8 mouse cellular contexts compared by ENCODE assay signal in the genomic region with DNA sequence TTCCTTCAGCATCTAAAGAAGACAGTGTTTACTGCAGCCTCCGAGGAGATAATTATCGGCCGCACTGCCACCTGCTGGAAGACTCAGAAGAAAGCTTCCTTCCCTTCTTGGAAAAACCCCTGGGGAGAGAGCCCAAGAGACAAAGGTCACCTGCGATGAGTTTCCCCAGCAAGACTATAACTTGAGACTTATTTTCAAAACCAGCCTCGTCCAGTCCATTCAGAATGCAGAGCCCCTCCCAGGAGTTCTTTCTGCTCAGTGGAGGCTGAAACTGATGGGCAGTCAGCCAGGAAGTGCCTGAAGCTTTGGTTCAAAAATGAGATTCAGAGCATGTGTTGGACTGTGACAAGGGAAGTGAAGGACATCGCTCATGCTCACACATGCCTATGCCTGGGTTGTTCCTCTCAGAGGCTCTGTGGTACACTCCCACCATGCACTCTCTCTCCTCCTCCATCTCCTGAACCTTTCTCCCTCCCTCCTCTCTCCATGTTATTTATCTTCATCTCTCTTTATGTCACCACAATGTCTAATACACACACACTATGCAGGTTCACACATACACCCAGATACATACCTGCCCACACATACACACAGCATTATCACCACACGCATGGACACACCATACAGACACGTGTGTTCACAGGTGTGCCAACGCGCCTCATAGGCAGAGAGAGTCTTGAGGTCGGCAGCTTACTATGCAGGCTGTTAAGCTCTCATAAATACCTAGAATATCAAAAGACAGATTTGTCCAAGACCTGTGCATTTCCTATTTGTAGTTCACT.
DNase-seq lines count a peak whose midpoint lies in the region; ATAC-seq and TF ChIP-seq lines count a peak whose summit lies in the region.

No protein-coding gene starts in this region.

- no peak for TF ChIP-seq EP300 in liver, postnatal 0 days (IDR thresholded peaks at IDR 0.05; ENCODE audit: low read depth)

- H3K9me3 ChIP-seq in liver, postnatal 0 days (ENCODE audit: low read length), result no peaks in the 10 kb centered on the region
- no peaks in the 10 kb centered on the region for H3K9me3 ChIP-seq in limb, embryonic 14.5 days (ENCODE audit: control insufficient read depth, low read length)

- TF ChIP-seq CTCF in liver, postnatal 0 days (IDR thresholded peaks at IDR 0.05; ENCODE audit: low read depth), result peak; percentile 46
- TF ChIP-seq CTCF in cortical plate, adult 2 months (IDR thresholded peaks at IDR 0.05; ENCODE audit: extremely low read depth, insufficient read depth, low read length), result peak; percentile 39; the same call in 1 of the 2 replicates

- no peak for TF ChIP-seq POLR2A in cortical plate, adult 2 months (IDR thresholded peaks at IDR 0.05; ENCODE audit: extremely low read depth, insufficient read depth, low read length)
- no peak for TF ChIP-seq POLR2A in limb, embryonic 14.5 days (IDR thresholded peaks at IDR 0.05; ENCODE audit: borderline replicate concordance, extremely low read depth, insufficient read depth, insufficient read length)

- peak; percentile 17 for DNase-seq in liver, postnatal 0 days
- DNase-seq in liver, result no peak
- peak; percentile 42 for DNase-seq in heart, adult 8-10 months (ENCODE audit: low spot score)
- DNase-seq in kidney, adult 18-20 months, result peak; percentile 65
- DNase-seq in limb, embryonic 14.5 days (ENCODE audit: low spot score), result peak; percentile 36
- peak; percentile 21 for DNase-seq in ovary, adult 18-20 months (ENCODE audit: low spot score)
- DNase-seq in urinary bladder, postnatal 25 days (ENCODE audit: low spot score), result peak; percentile 56

- no peak overlapping the region for H3K4me3 ChIP-seq in liver, postnatal 0 days (ENCODE audit: low read depth, low read length)
- no peak overlapping the region for H3K4me3 ChIP-seq in cortical plate, adult 2 months (ENCODE audit: insufficient read depth, low read length)
- H3K4me3 ChIP-seq in limb, embryonic 14.5 days (replicated peaks; ENCODE audit: low read length), result no peak overlapping the region

- H3K4me2 ChIP-seq in liver, postnatal 0 days (ENCODE audit: low read depth, low read length), result no peak overlapping the region
- H3K4me2 ChIP-seq in limb, embryonic 14.5 days (replicated peaks; ENCODE audit: low read depth, low read length, severe bottlenecking), result no peak overlapping the region

- WGBS in liver, postnatal 0 days (ENCODE audit: insufficient replicate concordance), result 57% methylated on average over 11 of the region's 11 CpGs
- WGBS in limb, embryonic 14.5 days, result 59% methylated on average over 11 of the region's 11 CpGs

- no peak overlapping the region for H3K27ac ChIP-seq in liver, postnatal 0 days (ENCODE audit: low read depth)
- H3K27ac ChIP-seq in cortical plate, adult 2 months (ENCODE audit: insufficient read depth, low read length), result no peak overlapping the region
- H3K27ac ChIP-seq in limb, embryonic 14.5 days (replicated peaks; ENCODE audit: low read depth, low read length), result no peak overlapping the region

- H3K27me3 ChIP-seq in liver, postnatal 0 days (ENCODE audit: insufficient read depth, low read length), result no peaks in the 10 kb centered on the region
- H3K27me3 ChIP-seq in limb, embryonic 14.5 days (ENCODE audit: control insufficient read depth, insufficient read depth, low read length), result no peaks in the 10 kb centered on the region

- H3K36me3 ChIP-seq in liver, postnatal 0 days (replicated peaks; ENCODE audit: insufficient read depth, low read length), result no peaks in the 10 kb centered on the region
- H3K36me3 ChIP-seq in limb, embryonic 14.5 days (ENCODE audit: control insufficient read depth, insufficient read depth, low read length), result no peaks in the 10 kb centered on the region

- no peak overlapping the region for H3K9ac ChIP-seq in liver, postnatal 0 days (replicated peaks)
- no peak overlapping the region for H3K9ac ChIP-seq in limb, embryonic 14.5 days (ENCODE audit: low read depth, low read length, severe bottlenecking)

- H3K4me1 ChIP-seq in liver, postnatal 0 days (ENCODE audit: insufficient read depth), result no peaks in the 10 kb centered on the region
- H3K4me1 ChIP-seq in cortical plate, adult 2 months (ENCODE audit: control insufficient read depth, insufficient read depth, low read length), result peaks cover 8% of the 10 kb centered on the region; the same call in 1 of the 2 replicates
- H3K4me1 ChIP-seq in limb, embryonic 14.5 days (ENCODE audit: control insufficient read depth, insufficient read depth, low read length), result no peaks in the 10 kb centered on the region

- no peak for ATAC-seq in liver, postnatal 0 days
- ATAC-seq in limb, embryonic 14.5 days (ENCODE audit: low FRiP score, low read depth), result no peak
